Mouse (Mus musculus) erythroblast, adult 5-6 weeks (primary cell): Measurements from ENCODE around the gene Hmgn5. TPM values are rescaled to one million over a fixed set of nuclear protein-coding genes. Genes with fewer than 3 reads are reported as not detected.

Experiments
- ATAC-seq: replicated peaks from 2 replicates; pipeline ENCODE4 v1.8.0; 2016; ENCODE audit warnings: moderate number of reproducible peaks, mild to moderate bottlenecking, moderate TSS enrichment, inconsistent platforms; ENCODE audit not compliant: poor library complexity, low FRiP score, severe bottlenecking
- total RNA-seq, 2 experiments: library from RNA; stranded (forward) in 1 of 2; stranded (reverse) in 1 of 2; fragments of 150-400 nt in 1 of 2; fragments of 200-764, 138-1000 nt in 1 of 2; gene quantifications; 2 replicates each; pipeline versions ENCODE4 v1.2.3 to v1.2.4; 2015 to 2017; ENCODE audit warnings: low replicate concordance in 2 of 2

Hmgn5 gene
- total RNA-seq (2015; ENCODE audit: low replicate concordance), result 25.9 and 43.0 TPM in 2 replicates
- total RNA-seq (2017; ENCODE audit: low replicate concordance), result 8.9 and 19.4 TPM in 2 replicates

DNA sequence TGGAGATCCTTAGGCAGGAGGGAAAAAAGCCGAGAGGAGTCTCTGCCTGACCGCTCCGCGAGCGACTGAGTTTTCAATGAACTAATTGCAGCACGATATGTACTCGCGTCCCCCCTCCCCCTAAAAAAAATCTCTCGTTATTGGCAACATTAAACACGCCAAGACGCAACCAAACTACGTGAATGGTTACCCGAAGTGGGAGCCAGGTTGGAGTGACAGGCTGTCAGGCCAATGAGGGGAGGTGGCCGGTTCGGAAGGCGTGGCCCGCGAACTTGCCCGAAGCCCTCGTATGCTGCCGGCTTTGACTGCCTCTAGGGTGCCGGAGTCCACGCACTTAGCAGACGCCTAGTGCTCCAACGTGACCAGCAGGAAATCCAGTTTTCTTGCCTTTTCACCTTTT is at the start of gene Hmgn5:
Gene Hmgn5, minus strand, starts transcription at position 122 of the 400 bp plus-strand sequence.
- peak; percentile 98 for ATAC-seq

DNA sequence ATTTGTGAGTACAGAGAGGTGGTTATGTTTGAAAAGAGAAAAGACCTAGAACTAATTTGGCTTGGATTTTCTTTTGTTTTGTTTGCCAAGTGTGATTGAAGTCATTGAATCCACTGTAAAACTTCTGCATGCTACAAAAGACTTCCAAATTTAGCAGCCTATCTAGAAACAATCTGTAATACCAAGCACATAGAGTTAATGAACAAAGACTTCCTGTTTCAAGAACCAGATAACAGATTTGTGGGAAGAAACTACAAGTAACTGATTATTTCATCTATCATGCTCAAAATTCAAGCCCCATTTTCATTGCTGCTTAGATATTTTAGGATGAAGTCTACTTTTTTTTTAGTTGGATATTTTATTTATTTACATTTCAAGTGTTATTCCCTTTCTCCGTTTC is 34.6 kb upstream of the Hmgn5 start:
- no peak for ATAC-seq

DNA sequence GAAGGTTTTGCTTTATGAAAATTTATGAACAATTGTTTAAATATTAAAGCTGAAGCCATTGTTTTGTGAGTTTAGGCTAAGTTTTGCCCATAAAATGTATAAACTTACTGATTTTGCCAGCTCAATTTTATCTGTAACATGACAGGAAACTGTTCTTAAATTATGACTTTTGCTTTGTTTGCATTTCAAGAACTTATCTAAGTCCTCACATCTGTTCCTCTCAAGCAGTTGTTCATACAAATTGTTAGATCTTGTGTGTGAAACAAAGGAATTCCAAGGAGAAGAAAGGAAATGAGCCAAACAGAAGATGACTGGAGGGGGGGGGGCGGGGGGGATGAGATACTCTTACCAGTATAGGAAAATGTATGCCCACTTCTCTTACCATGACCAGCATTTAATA is 13.0 kb upstream of the Hmgn5 start:
- no peak for ATAC-seq

DNA sequence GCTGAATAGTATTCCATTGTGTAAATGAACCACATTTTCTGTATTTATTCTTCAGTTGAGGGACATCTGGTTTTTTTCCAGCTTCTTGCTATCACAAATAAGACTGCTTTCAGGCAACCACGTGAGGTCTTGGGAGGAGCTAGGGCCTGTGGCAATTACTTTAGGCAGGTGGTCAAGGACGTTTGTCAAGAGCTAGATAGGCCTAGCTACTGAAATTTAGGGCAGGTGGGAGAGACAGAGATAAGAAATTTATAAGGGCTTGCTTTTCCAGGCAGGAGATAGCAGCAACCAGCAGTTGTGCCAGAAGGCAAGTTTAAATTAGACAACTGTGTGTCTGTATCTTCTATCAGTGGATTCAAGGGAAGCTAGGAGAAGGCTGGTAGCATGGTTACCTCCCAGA is 7.7 kb upstream of the Hmgn5 start:
- ATAC-seq, result no peak

DNA sequence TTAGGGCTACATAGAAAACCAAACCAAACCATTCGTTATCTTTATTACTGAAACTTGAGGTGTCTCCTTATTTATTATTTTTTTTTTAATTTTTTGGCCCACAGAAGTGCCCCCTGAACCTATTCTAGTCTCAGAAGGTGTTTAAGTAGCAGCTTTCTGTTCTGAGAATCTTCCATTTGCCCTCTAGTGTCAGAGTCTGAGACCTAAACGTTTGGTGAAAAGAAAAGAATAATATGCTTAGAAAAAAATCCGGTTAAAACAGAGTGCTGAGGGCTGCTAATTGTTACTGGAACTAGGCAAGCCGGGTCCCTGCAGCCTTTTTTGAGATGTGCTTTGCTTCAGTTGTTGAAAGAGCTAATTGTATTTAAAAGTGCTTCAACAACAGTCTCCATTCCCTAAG is 962 bp upstream of the Hmgn5 start:
- ATAC-seq, result no peak

DNA sequence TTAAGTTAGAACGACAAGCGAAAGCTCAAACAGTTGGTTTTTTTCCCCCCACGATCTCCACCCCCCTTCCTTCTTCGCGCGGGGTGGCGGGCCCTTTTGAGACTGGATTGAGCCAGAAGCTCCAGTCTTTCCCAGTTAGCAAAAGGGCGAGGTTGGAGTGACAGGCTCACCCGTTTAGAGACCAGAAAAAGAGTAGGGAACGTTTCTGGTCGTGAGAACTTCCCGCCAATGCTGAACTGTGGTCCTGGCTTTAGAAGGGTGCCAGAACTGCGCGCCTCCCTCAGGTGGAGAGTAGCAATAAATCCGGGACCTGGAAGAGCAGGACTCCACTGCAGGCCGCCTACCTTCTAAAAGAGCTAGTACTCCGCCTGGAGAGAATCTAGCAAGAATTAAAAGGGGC is 482 bp upstream of the Hmgn5 start:
- ATAC-seq, result peak; percentile 63

DNA sequence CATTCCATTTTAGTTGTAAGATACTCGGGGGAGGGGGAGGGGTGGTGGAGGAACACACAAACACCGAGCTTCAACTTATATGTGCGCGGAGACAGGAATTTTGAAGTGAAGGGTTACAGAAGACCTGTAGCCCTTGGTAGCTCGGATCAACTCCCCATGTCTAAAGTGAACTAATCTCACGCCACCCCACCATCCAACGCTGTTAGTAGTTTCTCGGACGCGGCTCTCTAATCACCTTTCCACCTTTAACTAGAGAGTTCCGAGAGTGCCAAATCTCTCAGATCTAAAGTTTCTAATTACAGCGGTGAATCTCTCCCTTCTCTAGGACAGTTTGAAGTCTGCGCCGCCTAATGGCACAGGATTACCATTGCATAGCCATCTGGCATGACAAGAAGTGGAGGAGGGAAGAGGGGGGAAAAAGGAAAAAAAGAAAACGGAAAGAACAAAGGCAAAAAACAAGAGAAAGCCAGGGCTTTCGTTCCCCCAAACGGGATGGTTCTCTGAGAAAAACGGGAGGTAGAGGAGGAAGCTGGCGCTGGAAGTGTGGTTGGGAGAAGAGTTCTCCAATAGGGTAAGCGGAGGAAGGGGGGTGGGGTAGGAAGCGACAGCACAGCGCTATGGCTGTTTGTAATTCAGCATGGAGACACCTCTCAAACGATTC is 703 bp downstream of the Hmgn5 start:
- ATAC-seq, result peak; percentile 83

DNA sequence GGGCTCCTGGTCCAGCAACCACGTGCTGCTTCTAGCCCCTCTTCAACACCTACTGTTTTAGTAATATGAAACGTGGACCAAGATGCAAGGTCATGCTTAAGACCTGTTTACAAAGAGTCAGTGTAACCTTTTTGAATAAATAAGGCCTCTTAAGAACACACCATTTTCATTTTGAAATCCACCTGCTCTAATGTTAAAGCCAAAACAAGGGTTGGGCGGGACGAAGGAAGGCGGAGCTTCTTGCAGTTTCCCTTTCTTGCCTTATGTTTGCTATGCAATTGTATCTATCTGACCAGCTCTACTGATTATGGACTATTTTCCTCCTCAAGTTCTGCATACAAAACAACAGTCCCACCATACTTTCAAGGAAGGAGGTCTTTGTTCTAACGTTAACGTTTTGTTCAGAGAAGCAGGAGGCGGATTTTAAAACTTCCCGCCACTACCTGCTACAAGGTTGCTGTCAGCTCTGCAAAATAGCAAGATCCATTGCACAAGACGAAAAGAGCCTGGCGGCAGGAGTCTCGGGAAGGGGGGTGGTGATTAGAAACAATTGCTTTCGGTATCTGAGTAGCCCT is 1.5 kb downstream of the Hmgn5 start:
- no peak for ATAC-seq

DNA sequence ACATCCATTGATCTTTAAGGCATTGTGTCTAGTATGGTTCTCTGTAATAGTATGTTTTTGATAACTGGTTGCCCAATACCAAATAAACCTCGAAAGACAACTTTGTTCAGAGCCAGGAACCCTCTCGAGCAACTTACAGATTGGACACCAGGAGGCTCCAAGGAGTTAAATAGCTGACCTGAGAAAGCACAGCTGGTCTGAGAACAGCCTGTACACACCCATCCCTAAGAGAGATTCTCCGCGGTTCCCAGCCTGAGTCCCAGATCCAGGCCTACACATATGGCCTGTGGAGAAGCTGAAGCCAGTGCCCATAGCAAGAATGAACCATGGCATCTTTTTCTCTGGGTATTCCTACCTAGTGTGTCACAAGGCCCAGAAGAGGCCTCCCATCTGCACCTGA is 11.9 kb downstream of the Hmgn5 start:
- no peak for ATAC-seq

Other genes with a start within 250 kb of the Hmgn5 start
- gene Brwd3, start 179.0 kb downstream of the Hmgn5 start, total RNA-seq (2015; ENCODE audit: low replicate concordance), result 4.6 and 7.5 TPM in 2 replicates
- 4.0 and 8.9 TPM in 2 replicates for gene Brwd3, start 179.0 kb downstream of the Hmgn5 start, total RNA-seq (2017; ENCODE audit: low replicate concordance)
- 56.2 and 71.3 TPM in 2 replicates for gene Sh3bgrl, start 82.0 kb upstream of the Hmgn5 start, total RNA-seq (2015; ENCODE audit: low replicate concordance)
- 35.5 and 44.2 TPM in 2 replicates for gene Sh3bgrl, start 82.0 kb upstream of the Hmgn5 start, total RNA-seq (2017; ENCODE audit: low replicate concordance)
- gene Gm6377, start 183.4 kb upstream of the Hmgn5 start, total RNA-seq (2015; ENCODE audit: low replicate concordance), result 0.63 TPM in 1 of 2 replicates, not detected in the other
- gene Gm6377, start 183.4 kb upstream of the Hmgn5 start, total RNA-seq (2017; ENCODE audit: low replicate concordance), result 0.28 and 1.7 TPM in 2 replicates